ENCODE assay signal across 11 mouse cellular contexts in the genomic region with DNA sequence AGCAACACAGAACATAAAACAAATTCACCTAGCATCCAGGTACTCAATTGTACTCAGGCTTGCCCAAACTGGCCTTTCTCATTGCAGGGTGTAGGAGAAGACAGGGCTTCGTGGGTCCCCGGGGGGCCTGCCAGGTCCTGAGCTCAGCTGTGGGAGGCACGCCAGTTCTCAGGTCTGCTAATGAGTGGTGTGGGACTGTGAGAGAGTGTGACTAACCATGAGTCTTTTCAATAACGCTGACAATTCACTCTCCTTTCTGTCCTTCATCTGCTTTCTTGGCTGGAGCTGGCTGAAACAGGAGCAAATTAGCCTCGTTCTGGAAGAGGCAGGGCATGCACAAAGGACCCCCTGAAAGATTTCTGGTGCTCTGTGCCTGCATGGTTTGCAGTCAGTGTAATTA.
DNase-seq lines count a peak whose midpoint lies in the region; ATAC-seq and TF ChIP-seq lines count a peak whose summit lies in the region.
"Had no signal": no experiment of that assay in that cellular context is flagged by ENCODE, and none has a peak within 500 bp of the region (broad histone marks: within the 10 kb centered on the region; RNA-seq: fewer than 3 reads in every experiment).

No protein-coding gene starts in this region.

- no peaks in the 10 kb centered on the region for H3K36me3 ChIP-seq in forebrain, postnatal 0 days (ENCODE audit: insufficient read depth)
- no peaks in the 10 kb centered on the region for H3K36me3 ChIP-seq in intestine, embryonic 15.5 days
- H3K36me3 ChIP-seq: midbrain, embryonic 10.5 days; stomach, embryonic 15.5 days had no signal

- intact Hi-C loops in gastrocnemius, adult 2 months (cut with DNase I): no loop called here

- peak overlapping the region; percentile 17; the same call in 1 of the 2 replicates for H3K4me3 ChIP-seq in gastrocnemius, adult 2 months
- H3K4me3 ChIP-seq in forebrain, postnatal 0 days (ENCODE audit: low read depth, low read length): no peak overlapping the region
- H3K4me3 ChIP-seq in intestine, embryonic 15.5 days (replicated peaks): no peak overlapping the region
- H3K4me3 ChIP-seq: midbrain, embryonic 10.5 days; stomach, embryonic 15.5 days had no signal

- DNase-seq in gastrocnemius, adult 2 months: peak; percentile 64
- no peak for DNase-seq in gastrocnemius, postnatal 4 days (ENCODE audit: low spot score in 2 of 2)
- peak; percentile 59 to 61 for DNase-seq in right cerebral cortex, postnatal 10 days (ENCODE audit: low spot score in 2 of 2)
- DNase-seq in right cerebral cortex, postnatal 25 days: no peak
- DNase-seq in forebrain, postnatal 0 days: peak; percentile 31
- DNase-seq in right cerebral cortex, postnatal 4 days: peak; percentile 31
- no peak for DNase-seq in urinary bladder, postnatal 10 days (ENCODE audit: low spot score)
- DNase-seq: liver had no signal

- no peaks in the 10 kb centered on the region for H3K27me3 ChIP-seq in forebrain, postnatal 0 days (ENCODE audit: insufficient read depth, low read length)
- H3K27me3 ChIP-seq in intestine, embryonic 15.5 days (replicated peaks): no peaks in the 10 kb centered on the region
- H3K27me3 ChIP-seq: stomach, embryonic 15.5 days had no signal

- no peak overlapping the region for H3K4me2 ChIP-seq in forebrain, postnatal 0 days (ENCODE audit: low read depth)
- no peak overlapping the region for H3K4me2 ChIP-seq in intestine, embryonic 15.5 days (replicated peaks)
- H3K4me2 ChIP-seq: stomach, embryonic 15.5 days had no signal

- H3K4me1 ChIP-seq in forebrain, postnatal 0 days (ENCODE audit: insufficient read depth): no peaks in the 10 kb centered on the region; the same call in 1 of the 2 replicates
- H3K4me1 ChIP-seq in intestine, embryonic 15.5 days (replicated peaks): no peaks in the 10 kb centered on the region
- H3K4me1 ChIP-seq: stomach, embryonic 15.5 days had no signal

- peak overlapping the region; percentile 64 for H3K27ac ChIP-seq in gastrocnemius, adult 2 months
- H3K27ac ChIP-seq in forebrain, postnatal 0 days (ENCODE audit: low read depth, low read length): no peak overlapping the region
- H3K27ac ChIP-seq in intestine, embryonic 15.5 days: no peak overlapping the region
- H3K27ac ChIP-seq: midbrain, embryonic 10.5 days; stomach, embryonic 15.5 days had no signal

- H3K9me3 ChIP-seq in forebrain, postnatal 0 days (ENCODE audit: low read length): no peaks in the 10 kb centered on the region
- H3K9me3 ChIP-seq in intestine, embryonic 15.5 days: no peaks in the 10 kb centered on the region
- H3K9me3 ChIP-seq: midbrain, embryonic 10.5 days; stomach, embryonic 15.5 days had no signal

- ATAC-seq in forebrain, postnatal 0 days: peak; percentile 76
- no peak for ATAC-seq in intestine, embryonic 15.5 days

- 14% methylated on average over 5 of the region's 5 CpGs for WGBS in forebrain, postnatal 0 days
- 79% methylated on average over 5 of the region's 5 CpGs for WGBS in intestine, embryonic 15.5 days

- no peak overlapping the region for H3K9ac ChIP-seq in forebrain, postnatal 0 days
- no peak overlapping the region for H3K9ac ChIP-seq in intestine, embryonic 15.5 days
- H3K9ac ChIP-seq: stomach, embryonic 15.5 days had no signal

- TF ChIP-seq CTCF in gastrocnemius, adult 2 months (IDR thresholded peaks at IDR 0.05): no peak
- no peak for TF ChIP-seq CTCF in forebrain, postnatal 0 days (IDR thresholded peaks at IDR 0.05; ENCODE audit: low read depth)

Comparison
In these comparisons a context has a peak if more than half of its experiments do, and no peak if none do; other contexts are left out.
1. DNase-seq: peak in gastrocnemius, adult 2 months (single experiment), right cerebral cortex, postnatal 10 days (2 of 2), forebrain, postnatal 0 days (single experiment) and right cerebral cortex, postnatal 4 days (single experiment); none in gastrocnemius, postnatal 4 days (0 of 2), right cerebral cortex, postnatal 25 days (single experiment) and urinary bladder, postnatal 10 days (single experiment).